Mouse (Mus musculus) ES-Bruce4 (cell line): ENCODE results near the gene Rundc3a. TPM values are rescaled to one million over a fixed set of nuclear protein-coding genes. Genes with fewer than 3 reads are reported as not detected.
"Not testable (repeated sequence)": the region's sequence is repeated elsewhere in the genome, so short reads cannot be mapped to it uniquely, and the experiment has no call there.

Experiments
- H3K27ac ChIP-seq: 2 replicates; pipeline ENCODE4 v1.5.1; 2012; ENCODE audit warnings: low read length, inconsistent platforms; ENCODE audit not compliant: insufficient read depth
- H3K27me3 ChIP-seq: 2 replicates; pipeline ENCODE4 v1.6.1; 2012; ENCODE audit warnings: mild to moderate bottlenecking, low read length, inconsistent platforms; ENCODE audit not compliant: control insufficient read depth, poor library complexity, insufficient read depth, severe bottlenecking
- H3K36me3 ChIP-seq: 2 replicates; pipeline ENCODE4 v1.6.1; 2012; ENCODE audit warnings: inconsistent platforms, mild to moderate bottlenecking, low read length, moderate library complexity; ENCODE audit not compliant: control insufficient read depth, poor library complexity, insufficient read depth, severe bottlenecking
- H3K4me1 ChIP-seq: one replicate; pipeline ENCODE4 v1.8.1; 2011; ENCODE audit warnings: low read length; ENCODE audit not compliant: control insufficient read depth, insufficient read depth
- H3K4me3 ChIP-seq: 2 replicates; pipeline ENCODE4 v1.5.1; 2011; ENCODE audit warnings: low read depth, mild to moderate bottlenecking, low read length
- H3K9ac ChIP-seq: 2 replicates; pipeline ENCODE4 v1.6.1; 2012; ENCODE audit warnings: low read depth, mild to moderate bottlenecking, inconsistent platforms; ENCODE audit not compliant: poor library complexity, severe bottlenecking
- H3K9me3 ChIP-seq: replicated peaks from 2 replicates; pipeline ENCODE4 v1.6.1; 2012; ENCODE audit warnings: mild to moderate bottlenecking, low read length, inconsistent platforms; ENCODE audit not compliant: control insufficient read depth, poor library complexity, insufficient read depth, severe bottlenecking
- CTCF ChIP-seq: IDR thresholded peaks from one replicate; pipeline ENCODE4 v1.8.1; 2011; ENCODE audit warnings: low read depth, low read length
- EP300 ChIP-seq: IDR thresholded peaks from 2 replicates; pipeline ENCODE4 v1.6.1; 2011; ENCODE audit warnings: low read depth, low read length; ENCODE audit not compliant: insufficient read depth
- POLR2A ChIP-seq: IDR thresholded peaks from one replicate; pipeline ENCODE4 v1.8.1; 2011; ENCODE audit warnings: low read length; ENCODE audit not compliant: insufficient read depth
- polyA plus RNA-seq: library from polyadenylated mRNA; stranded (reverse); fragments of >200 nt; gene quantifications from 2 replicates; pipeline ENCODE4 v1.2.4, GENCODE M21; 2011; ENCODE audit warnings: low read depth; ENCODE audit not compliant: missing spikeins, insufficient read depth, insufficient read length

The Rundc3a gene
- polyA plus RNA-seq, 1 experiment, result 7.0 TPM

DNA sequence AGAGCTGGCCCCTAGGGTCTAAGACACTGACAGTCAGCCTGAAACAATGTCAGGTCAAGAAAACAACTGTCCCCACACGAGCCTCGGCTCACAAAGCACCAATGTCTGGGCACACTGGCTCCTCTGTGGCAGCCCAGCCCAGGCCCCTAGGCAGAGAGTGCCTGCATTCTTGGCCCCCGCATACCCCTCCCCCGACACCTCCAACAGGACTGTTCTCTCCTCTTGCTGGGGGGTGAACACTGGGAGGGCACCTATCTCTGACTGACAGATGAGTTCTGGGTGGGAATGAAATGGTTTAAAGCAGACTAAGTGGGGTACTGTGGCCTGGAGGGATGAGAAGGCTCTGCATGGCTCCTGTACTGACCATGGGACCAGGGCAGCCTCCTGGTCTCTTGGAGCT is 27.5 kb upstream of the Rundc3a start:
- H3K4me3 ChIP-seq, result no peak overlapping the region
- H3K9ac ChIP-seq, result no peak overlapping the region
- peaks cover 3% of the 10 kb centered on the region for H3K4me1 ChIP-seq
- no peaks in the 10 kb centered on the region for H3K9me3 ChIP-seq
- H3K27ac ChIP-seq, result no peak overlapping the region
- no peaks in the 10 kb centered on the region for H3K36me3 ChIP-seq
- H3K27me3 ChIP-seq, result no peaks in the 10 kb centered on the region
- no peak for TF ChIP-seq CTCF
- TF ChIP-seq POLR2A, result no peak
- TF ChIP-seq EP300, result no peak

DNA sequence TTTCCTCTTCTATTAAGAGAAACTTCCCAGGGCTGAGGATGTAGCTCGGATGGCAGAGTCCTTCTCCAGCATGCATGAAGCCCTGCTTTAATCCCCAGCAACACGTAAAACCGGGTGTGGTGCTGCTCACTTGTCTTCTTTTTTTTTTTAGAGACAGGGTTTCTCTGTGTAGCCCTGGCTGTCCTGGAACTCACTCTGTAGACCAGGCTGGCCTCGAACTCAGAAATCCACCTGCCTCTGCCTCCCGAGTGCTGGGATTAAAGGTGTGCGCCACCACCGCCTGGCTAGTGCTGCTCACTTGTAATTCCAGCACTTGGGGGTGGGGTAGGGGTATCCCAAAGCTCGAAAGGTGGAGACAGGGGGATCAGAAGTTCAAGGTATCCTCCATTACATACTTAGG is 27.1 kb upstream of the Rundc3a start, which contains the start of gene Slc4a1:
Gene Slc4a1, minus strand, starts transcription at position 101 of the 400 bp plus-strand sequence.
- H3K9ac ChIP-seq, H3K4me1 ChIP-seq, H3K36me3 ChIP-seq, H3K27me3 ChIP-seq, H3K4me3 ChIP-seq, H3K9me3 ChIP-seq, H3K27ac ChIP-seq: not testable (repeated sequence)

DNA sequence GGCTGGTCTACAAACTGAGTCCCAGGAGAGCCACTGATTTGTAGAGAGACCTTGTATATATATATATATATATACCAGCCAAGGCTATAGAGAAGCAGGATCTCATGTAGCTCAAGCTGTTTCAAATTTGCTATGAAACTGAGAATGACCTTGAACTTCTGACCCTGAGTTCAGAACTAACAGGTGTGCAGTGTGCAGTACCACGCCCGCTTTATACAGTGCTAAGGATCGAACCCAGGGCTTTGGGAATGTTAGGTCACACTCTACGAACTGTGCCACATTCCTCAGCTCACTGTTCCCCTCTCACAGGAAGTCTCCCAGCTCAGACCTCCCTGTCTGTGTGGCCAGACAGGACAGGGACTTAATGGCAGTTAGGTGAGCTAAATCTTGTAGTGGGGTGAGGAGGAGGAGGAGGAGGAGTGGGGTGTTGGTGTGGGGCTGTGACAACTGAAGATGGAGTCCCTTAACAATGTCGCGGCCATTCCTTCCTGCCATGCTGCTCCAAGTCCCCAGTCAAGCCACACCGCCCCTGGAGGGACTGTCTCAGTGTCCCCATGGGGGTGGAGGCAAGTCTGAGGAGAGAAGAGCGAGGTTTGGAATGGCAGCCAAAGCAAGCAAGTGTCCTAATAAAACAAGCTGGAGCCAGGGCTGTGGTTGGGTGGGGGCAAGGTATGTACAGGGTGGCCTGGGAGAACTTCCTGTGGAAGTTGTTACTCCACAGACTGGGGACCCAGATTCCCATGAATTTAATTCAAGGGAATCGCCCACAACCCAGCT is 25.5 kb upstream of the Rundc3a start:
- no peak overlapping the region for H3K4me3 ChIP-seq
- no peak overlapping the region for H3K27ac ChIP-seq
- peaks cover 3% of the 10 kb centered on the region for H3K4me1 ChIP-seq
- no peak overlapping the region for H3K9ac ChIP-seq
- no peaks in the 10 kb centered on the region for H3K27me3 ChIP-seq
- H3K36me3 ChIP-seq, result no peaks in the 10 kb centered on the region
- no peaks in the 10 kb centered on the region for H3K9me3 ChIP-seq
- TF ChIP-seq CTCF (no peak), EP300 (no peak), POLR2A (no peak)

DNA sequence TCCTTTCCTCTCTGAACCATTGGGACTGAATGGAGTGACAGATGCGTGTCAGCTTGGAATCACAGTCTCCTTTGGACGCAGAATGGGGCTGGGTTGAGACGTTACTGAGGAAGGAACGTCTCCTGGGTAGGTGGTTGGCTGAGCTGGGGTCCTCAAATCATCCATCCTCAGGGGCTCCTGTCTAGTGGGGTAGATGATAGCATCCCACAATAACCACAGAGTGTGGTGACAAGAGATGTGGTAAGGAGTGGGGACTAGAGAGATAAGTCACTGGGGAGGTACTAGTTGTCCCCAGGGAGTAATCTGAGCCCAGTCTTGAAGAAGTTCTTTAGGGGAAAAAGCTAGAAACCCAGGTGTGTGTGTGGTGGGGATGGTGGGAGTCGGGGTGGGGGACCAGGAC is 24.9 kb upstream of the Rundc3a start:
- Histone ChIP-seq H3K27me3 (no peaks in the 10 kb centered on the region), H3K9me3 (no peaks in the 10 kb centered on the region), H3K4me1 (peaks cover 6% of the 10 kb centered on the region), H3K9ac (no peak overlapping the region), H3K4me3 (no peak overlapping the region), H3K27ac (no peak overlapping the region), H3K36me3 (no peaks in the 10 kb centered on the region)
- TF ChIP-seq EP300 (no peak), CTCF (no peak), POLR2A (no peak)

DNA sequence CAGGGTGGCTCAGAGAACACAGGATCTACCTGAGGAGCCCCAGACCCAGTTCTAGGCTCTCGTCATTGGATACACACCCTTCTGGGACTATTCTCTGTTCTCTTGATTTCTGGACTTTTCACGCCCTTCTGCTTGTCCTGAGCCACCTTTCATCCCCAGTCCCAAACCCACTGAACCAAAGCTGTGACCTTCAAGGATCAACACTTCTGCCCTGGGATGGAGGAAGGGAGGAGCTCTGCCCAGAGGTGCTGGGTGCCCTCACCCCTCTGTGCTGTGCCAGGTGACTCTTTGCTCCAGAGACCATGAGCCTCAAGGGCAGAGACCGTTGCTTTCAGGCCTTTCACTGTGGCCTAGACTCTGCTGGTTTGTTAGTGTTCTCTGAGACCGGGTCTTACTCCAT is 23.9 kb upstream of the Rundc3a start:
- no peaks in the 10 kb centered on the region for H3K36me3 ChIP-seq
- H3K27ac ChIP-seq, result no peak overlapping the region
- H3K4me3 ChIP-seq, result no peak overlapping the region
- H3K4me1 ChIP-seq, result peaks cover 9% of the 10 kb centered on the region
- no peaks in the 10 kb centered on the region for H3K9me3 ChIP-seq
- H3K9ac ChIP-seq, result no peak overlapping the region
- no peaks in the 10 kb centered on the region for H3K27me3 ChIP-seq
- TF ChIP-seq EP300 (no peak), CTCF (no peak), POLR2A (no peak)

DNA sequence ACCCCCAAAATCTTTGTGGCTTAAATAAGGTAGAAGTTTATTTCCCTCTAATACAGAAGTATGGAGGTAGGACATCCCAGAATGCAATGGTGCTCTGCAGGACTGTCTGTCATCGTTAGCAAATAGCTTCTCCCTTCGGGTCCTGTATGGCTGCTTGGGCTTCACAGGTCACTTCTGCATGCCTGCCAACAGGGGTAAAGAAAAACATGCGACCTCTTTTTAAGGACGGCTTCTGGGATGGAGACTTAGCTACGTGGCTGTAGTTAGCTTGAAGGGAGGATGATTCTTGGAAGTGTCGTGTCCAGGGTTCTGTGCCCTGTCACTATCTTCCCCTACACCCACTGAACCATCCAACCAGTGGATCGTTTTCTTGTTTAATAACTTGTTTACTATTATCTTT is 22.9 kb upstream of the Rundc3a start:
- no peak for TF ChIP-seq EP300
- no peak for TF ChIP-seq CTCF
- TF ChIP-seq POLR2A, result no peak
- no peak overlapping the region for H3K9ac ChIP-seq
- peaks cover 11% of the 10 kb centered on the region for H3K4me1 ChIP-seq
- no peaks in the 10 kb centered on the region for H3K9me3 ChIP-seq
- no peaks in the 10 kb centered on the region for H3K36me3 ChIP-seq
- H3K4me3 ChIP-seq, result no peak overlapping the region
- H3K27ac ChIP-seq, result no peak overlapping the region
- no peaks in the 10 kb centered on the region for H3K27me3 ChIP-seq
